Mouse (Mus musculus) liver, embryonic 15.5 days (tissue): ENCODE results near the gene Nfkbib. TPM values are rescaled to one million over a fixed set of nuclear protein-coding genes. Genes with fewer than 3 reads are reported as not detected.
A peak's percentile ranks its signal among the peaks of the same experiment; 100 is the strongest.

Experiments used
- ATAC-seq: fragments of 200-750 bp; cut with Nextera tagmentation; 2 replicates; pipeline ENCODE4 v1.8.0; 2017; ENCODE audit warnings: moderate number of reproducible peaks, mild to moderate bottlenecking, moderate library complexity; ENCODE audit not compliant: insufficient read depth
- H3K27ac ChIP-seq: fragments of 300-500 bp; sonication (generic); replicated peaks from 2 replicates; pipeline ENCODE4 v1.5.1; 2015; ENCODE audit warnings: mild to moderate bottlenecking, inconsistent platforms
- H3K27me3 ChIP-seq: fragments of 300-500 bp; sonication (generic); 2 replicates; pipeline ENCODE4 v1.6.1; 2015; ENCODE audit warnings: mild to moderate bottlenecking, inconsistent platforms
- H3K36me3 ChIP-seq: fragments of 300-500 bp; sonication (generic); replicated peaks from 2 replicates; pipeline ENCODE4 v1.6.1; 2015; ENCODE audit warnings: moderate library complexity, mild to moderate bottlenecking, inconsistent platforms
- H3K4me1 ChIP-seq: fragments of 300-500 bp; sonication (generic); replicated peaks from 2 replicates; pipeline ENCODE4 v1.6.1; 2015; ENCODE audit warnings: inconsistent platforms
- H3K4me2 ChIP-seq: fragments of 300-500 bp; sonication (generic); 2 replicates; pipeline ENCODE4 v1.6.1; 2015; ENCODE audit warnings: moderate library complexity, mild to moderate bottlenecking, inconsistent platforms
- H3K4me3 ChIP-seq: fragments of 300-500 bp; sonication (generic); replicated peaks from 2 replicates; pipeline ENCODE4 v1.5.1; 2015; ENCODE audit warnings: mild to moderate bottlenecking, inconsistent platforms
- H3K9ac ChIP-seq: fragments of 300-500 bp; sonication (generic); 2 replicates; pipeline ENCODE4 v1.6.1; 2015; ENCODE audit warnings: moderate library complexity, mild to moderate bottlenecking, inconsistent platforms
- H3K9me3 ChIP-seq: fragments of 300-500 bp; sonication (generic); replicated peaks from 2 replicates; pipeline ENCODE4 v1.6.1; 2016; ENCODE audit warnings: inconsistent platforms
- WGBS: fragments of 180-500 bp; shearing (Covaris S2); methylation state at CpG from one replicate; pipeline ENCODE4 v1.1.7; 2015; ENCODE audit warnings: mixed read lengths; ENCODE audit not compliant: insufficient replicate concordance; 5-methylcytosine and 5-hydroxymethylcytosine counted together
- polyA plus RNA-seq: library from polyadenylated mRNA; unstranded; fragments of >200 nt; fragmentation: Nextera tagmentation; extraction: Ambion mirVana; gene quantifications from 2 replicates; pipeline ENCODE4 v1.2.1, GENCODE M21; 2015

The Nfkbib gene
- polyA plus RNA-seq: 29.4 and 33.3 TPM in 2 replicates

GRCm38 (mm10) chr7:28767462-28767965 is at the start of gene Nfkbib:
Gene Nfkbib (minus strand): TSS chr7:28767512.
- peak within 1 kb of the TSS; percentile 58; the same call in 1 of the 2 replicates for H3K27ac ChIP-seq
- no peaks in the 10 kb centered on the region for H3K27me3 ChIP-seq
- no peaks in the 10 kb centered on the region for H3K9me3 ChIP-seq
- H3K9ac ChIP-seq: peak within 1 kb of the TSS; percentile 80
- H3K36me3 ChIP-seq: peaks cover 4% of the 10 kb centered on the region; the same call in 1 of the 2 replicates
- H3K4me3 ChIP-seq: peak within 1 kb of the TSS; percentile 80
- peaks cover 58% of the 10 kb centered on the region for H3K4me1 ChIP-seq
- H3K4me2 ChIP-seq: peak within 1 kb of the TSS; percentile 85
- WGBS: 64% methylated on average over 7 of the region's 7 CpGs
- ATAC-seq: no peak

GRCm38 (mm10) chr7:28816920-28817319 is 49.6 kb upstream of the Nfkbib start:
- Histone ChIP-seq H3K4me2 (no peak overlapping the region), H3K9ac (no peak overlapping the region), H3K9me3 (no peaks in the 10 kb centered on the region), H3K27me3 (no peaks in the 10 kb centered on the region), H3K4me1 (peaks cover 97% of the 10 kb centered on the region), H3K4me3 (no peak overlapping the region), H3K36me3 (peaks cover 99% of the 10 kb centered on the region), H3K27ac (no peak overlapping the region)
- ATAC-seq: no peak
- WGBS: 87% methylated on average over 10 of the region's 10 CpGs

- ATAC-seq: no peak
- Histone ChIP-seq H3K4me1 (peaks cover 94% of the 10 kb centered on the region), H3K36me3 (peaks cover 95% of the 10 kb centered on the region), H3K9ac (no peak overlapping the region), H3K27me3 (no peaks in the 10 kb centered on the region), H3K4me2 (no peak overlapping the region), H3K27ac (no peak overlapping the region), H3K9me3 (no peaks in the 10 kb centered on the region), H3K4me3 (no peak overlapping the region)
- WGBS: 83% methylated on average over 9 of the region's 9 CpGs
Measured at GRCm38 (mm10) chr7:28816201-28816600, 48.9 kb upstream of the Nfkbib start.

- Histone ChIP-seq H3K9ac (no peak overlapping the region), H3K4me1 (peaks cover 84% of the 10 kb centered on the region), H3K27me3 (no peaks in the 10 kb centered on the region), H3K4me3 (no peak overlapping the region), H3K9me3 (no peaks in the 10 kb centered on the region), H3K4me2 (peak overlapping the region; percentile 5; the same call in 1 of the 2 replicates), H3K36me3 (peaks cover 85% of the 10 kb centered on the region), H3K27ac (no peak overlapping the region; the same call in 1 of the 2 replicates)
- WGBS: 88% methylated on average over 9 of the region's 9 CpGs
- no peak for ATAC-seq
Measured at GRCm38 (mm10) chr7:28815230-28815629, 47.9 kb upstream of the Nfkbib start.

GRCm38 (mm10) chr7:28814306-28815034 is 47.2 kb upstream of the Nfkbib start:
- Histone ChIP-seq H3K4me1 (peaks cover 81% of the 10 kb centered on the region), H3K9ac (no peak overlapping the region; the same call in 1 of the 2 replicates), H3K4me2 (0 out of 2 replicates have a peak overlapping the region, but pooled peaks have one; percentile 5), H3K27me3 (no peaks in the 10 kb centered on the region), H3K4me3 (no peak overlapping the region), H3K27ac (peak overlapping the region; percentile 19; the same call in 1 of the 2 replicates), H3K36me3 (peaks cover 77% of the 10 kb centered on the region), H3K9me3 (no peaks in the 10 kb centered on the region)
- 53% methylated on average over 5 of the region's 5 CpGs for WGBS
- ATAC-seq: no peak

- H3K4me1 ChIP-seq: peaks cover 75% of the 10 kb centered on the region
- H3K9me3 ChIP-seq: no peaks in the 10 kb centered on the region
- peak overlapping the region; percentile 94 for H3K27ac ChIP-seq
- peak overlapping the region; percentile 87 for H3K4me2 ChIP-seq
- H3K4me3 ChIP-seq: peak overlapping the region; percentile 88
- H3K9ac ChIP-seq: peak overlapping the region; percentile 81; the same call in 1 of the 2 replicates
- WGBS: 67% methylated on average over 5 of the region's 5 CpGs
- H3K36me3 ChIP-seq: peaks cover 63% of the 10 kb centered on the region
- ATAC-seq: no peak
- no peaks in the 10 kb centered on the region for H3K27me3 ChIP-seq
Measured at GRCm38 (mm10) chr7:28812949-28813348, 45.6 kb upstream of the Nfkbib start.

- Histone ChIP-seq H3K9me3 (no peaks in the 10 kb centered on the region), H3K4me2 (peak overlapping the region; percentile 87), H3K9ac (peak overlapping the region; percentile 81), H3K27me3 (no peaks in the 10 kb centered on the region), H3K36me3 (peaks cover 58% of the 10 kb centered on the region), H3K27ac (peak overlapping the region; percentile 94), H3K4me1 (peaks cover 75% of the 10 kb centered on the region), H3K4me3 (peak overlapping the region; percentile 88)
- no peak for ATAC-seq
- 52% methylated on average over 4 of the region's 4 CpGs for WGBS
Measured at GRCm38 (mm10) chr7:28812436-28812835, 45.1 kb upstream of the Nfkbib start.

GRCm38 (mm10) chr7:28811640-28812275 is 44.4 kb upstream of the Nfkbib start:
- Histone ChIP-seq H3K9ac (peak overlapping the region; percentile 81), H3K4me2 (peak overlapping the region; percentile 87), H3K4me3 (peak overlapping the region; percentile 88), H3K4me1 (peaks cover 68% of the 10 kb centered on the region), H3K36me3 (peaks cover 51% of the 10 kb centered on the region), H3K27me3 (no peaks in the 10 kb centered on the region), H3K27ac (peak overlapping the region; percentile 94), H3K9me3 (no peaks in the 10 kb centered on the region)
- no peak for ATAC-seq
- 5% methylated on average over 7 of the region's 7 CpGs for WGBS

GRCm38 (mm10) chr7:28811228-28811627 is 43.9 kb upstream of the Nfkbib start:
- H3K4me3 ChIP-seq: peak overlapping the region; percentile 88
- peak overlapping the region; percentile 81 for H3K9ac ChIP-seq
- H3K27ac ChIP-seq: peak overlapping the region; percentile 94
- H3K4me1 ChIP-seq: peaks cover 63% of the 10 kb centered on the region
- H3K27me3 ChIP-seq: no peaks in the 10 kb centered on the region
- peak overlapping the region; percentile 87 for H3K4me2 ChIP-seq
- 1% methylated on average over 38 of the region's 40 CpGs for WGBS
- H3K9me3 ChIP-seq: no peaks in the 10 kb centered on the region
- H3K36me3 ChIP-seq: peaks cover 46% of the 10 kb centered on the region
- peak; percentile 45 for ATAC-seq

GRCm38 (mm10) chr7:28810107-28811066 is 43.1 kb upstream of the Nfkbib start:
- peak; percentile 86 for ATAC-seq
- under 1% methylated on average over 70 of the region's 70 CpGs for WGBS
- peak overlapping the region; percentile 93 for H3K9ac ChIP-seq
- H3K4me2 ChIP-seq: peak overlapping the region; percentile 88
- peaks cover 54% of the 10 kb centered on the region for H3K4me1 ChIP-seq
- H3K4me3 ChIP-seq: peak overlapping the region; percentile 88
- H3K36me3 ChIP-seq: peaks cover 37% of the 10 kb centered on the region
- no peaks in the 10 kb centered on the region for H3K27me3 ChIP-seq
- no peaks in the 10 kb centered on the region for H3K9me3 ChIP-seq
- H3K27ac ChIP-seq: peak overlapping the region; percentile 96
